Mouse (Mus musculus) heart, postnatal 25 days (tissue): ENCODE measurements at regions not wholly inside any gene's neighbourhood (a gene's known extent, or its start where the extent isn't known, plus 50 kb on each side); places are given as distances from the start of the nearest gene placed in this dataset.

Experiments used
- DNase-seq: peaks from one replicate; pipeline ENCODE4 v3.0.0; 2022; ENCODE audit warnings: low spot score
- intact Hi-C: fragments of 180-260 bp; cut with DNase I; formaldehyde crosslinking; loops from one replicate; pipeline ENCODE4 v1.15.1; 2025

DNA sequence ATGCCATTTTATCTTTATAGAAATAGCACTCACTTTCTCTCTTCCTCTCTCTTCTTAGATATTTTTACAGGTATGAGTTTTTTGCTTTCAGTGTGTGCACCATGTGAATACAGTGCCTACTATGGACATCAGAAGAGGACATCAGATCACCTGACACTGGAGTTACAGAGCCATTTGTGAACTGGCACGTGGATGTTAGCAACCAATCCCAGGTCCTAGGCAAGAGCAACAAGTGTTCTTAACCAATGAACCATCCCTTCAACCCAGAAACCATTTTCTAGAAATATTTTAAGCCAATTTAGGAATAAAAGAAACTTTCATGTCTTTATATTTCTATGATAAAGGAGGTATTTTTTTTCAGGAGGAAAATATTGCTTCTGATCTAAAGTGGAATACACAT is 64.7 kb upstream of the Mbnl1 start:
- intact Hi-C loops: loop anchor here (5.0 kb wide), 1 partner anchor 194 kb away; no protein-coding TSS in a partner anchor

DNA sequence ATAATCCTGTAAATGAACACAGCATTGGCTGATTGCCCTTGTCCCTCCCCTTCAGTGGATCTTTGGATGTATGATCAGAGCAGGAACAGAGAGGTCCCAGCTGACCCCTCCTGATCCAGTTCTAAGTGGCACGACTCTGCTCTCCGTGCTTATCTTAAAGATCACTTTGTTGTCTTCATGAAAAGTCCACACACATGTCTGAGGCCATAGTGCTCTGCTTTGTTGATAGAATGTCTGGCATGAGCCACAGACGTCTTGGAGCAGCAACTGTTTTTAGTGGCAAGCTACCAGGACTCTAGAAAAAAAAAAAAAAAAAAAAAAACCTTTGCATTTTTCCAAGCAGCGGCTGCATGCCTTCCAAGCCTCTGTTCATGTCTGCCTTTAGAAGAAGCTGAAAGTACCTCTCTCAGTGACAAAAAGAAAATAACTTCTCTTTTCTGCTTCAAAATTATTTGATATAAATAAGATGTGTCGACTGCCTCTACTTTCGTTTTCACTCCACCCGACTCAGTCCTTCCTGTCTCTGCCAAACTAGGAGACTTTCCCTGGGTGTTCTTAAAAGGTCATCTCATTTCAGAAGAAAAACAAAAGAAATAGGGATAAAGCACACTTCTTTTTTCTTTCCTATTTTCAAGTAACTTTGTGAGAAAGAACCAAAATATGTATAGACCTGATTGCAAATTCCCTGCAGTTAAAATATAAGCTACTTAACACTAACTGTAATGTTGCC is 63.9 kb upstream of the Mbnl1 start:
- no peak for DNase-seq
- intact Hi-C loops: loop anchor here (5.0 kb wide), 1 partner anchor 194 kb away; no protein-coding TSS in a partner anchor

More for the DNA sequence above, 64.7 kb upstream of the Mbnl1 start:
- DNase-seq: no peak

DNA sequence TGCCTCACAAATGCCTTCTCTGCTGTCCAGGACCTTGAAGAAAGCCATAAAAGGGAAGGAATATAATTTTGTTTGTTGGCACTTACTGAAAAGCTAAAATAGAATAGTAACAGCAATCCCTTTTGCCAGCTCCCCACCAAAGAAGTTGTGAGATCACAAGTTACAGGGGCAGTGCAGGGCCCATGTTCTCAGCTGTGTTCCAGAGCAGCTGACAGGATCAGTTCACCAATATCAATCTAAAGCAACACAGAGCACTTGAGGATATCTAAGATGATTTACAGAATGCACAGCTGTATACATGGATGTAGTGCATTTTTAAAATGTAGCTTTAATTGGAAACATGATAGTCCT is 63.4 kb upstream of the Mbnl1 start:
- no peak for DNase-seq
- intact Hi-C loops: loop anchor here (5.0 kb wide), 1 partner anchor 193 kb away; no protein-coding TSS in a partner anchor

DNA sequence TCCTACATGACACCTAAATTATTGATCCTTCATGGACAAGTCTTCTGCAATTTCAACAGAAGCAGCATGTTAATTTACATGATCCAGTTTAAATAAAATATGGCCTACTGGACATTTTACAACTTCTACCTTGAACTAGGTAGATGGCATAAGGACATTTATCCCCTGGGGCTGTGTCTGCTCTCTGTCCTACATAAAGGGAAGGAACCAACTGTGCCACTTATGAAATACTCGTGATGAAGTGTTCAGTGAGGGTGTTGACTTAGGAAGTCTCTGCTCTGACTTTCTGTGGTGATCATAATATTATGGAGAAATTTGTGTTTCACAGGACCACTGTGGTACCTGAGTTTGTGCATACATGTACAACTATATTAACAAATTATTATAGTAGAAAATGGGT is 60.9 kb upstream of the Mbnl1 start:
- no peak for DNase-seq
- intact Hi-C loops: loop anchor here (5.0 kb wide), 1 partner anchor 91 kb away; no protein-coding TSS in a partner anchor

GRCm38 (mm10) chr3:60412206-60412605 is 60.4 kb upstream of the Mbnl1 start:
- no peak for DNase-seq
- intact Hi-C loops: loop anchor here (5.0 kb wide), 1 partner anchor 90 kb away; no protein-coding TSS in a partner anchor

- no peak for DNase-seq
- intact Hi-C loops: loop anchor here (5.0 kb wide), 1 partner anchor 89 kb away; no protein-coding TSS in a partner anchor
These were observed 58.9 kb upstream of the Mbnl1 start for GRCm38 (mm10) chr3:60413749-60414148.

- no peak for DNase-seq
- intact Hi-C loops: no loop called here
These were observed 55.6 kb upstream of the Mbnl1 start for GRCm38 (mm10) chr3:60417001-60417400.

DNA sequence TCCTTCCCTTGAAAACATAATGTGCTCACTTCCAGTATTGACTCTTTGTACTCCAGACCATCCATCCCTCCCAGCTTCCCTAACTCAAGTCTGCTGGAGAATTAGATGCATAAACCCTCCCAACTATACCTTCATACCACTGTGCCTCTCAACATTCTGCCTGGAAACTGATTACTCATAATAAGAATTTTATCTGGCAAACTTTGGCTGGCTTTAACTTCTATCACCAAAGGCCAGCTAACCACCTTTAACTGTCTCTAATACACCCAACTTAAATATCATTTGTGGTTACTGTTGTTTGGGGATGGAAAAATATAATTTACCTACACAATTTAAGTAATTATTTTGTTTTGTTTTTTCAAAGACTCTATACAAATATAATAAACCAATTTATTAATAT is 54.0 kb upstream of the Mbnl1 start:
- DNase-seq: no peak
- intact Hi-C loops: no loop called here

- intact Hi-C loops: no loop called here
- no peak for DNase-seq
These were observed 53.4 kb upstream of the Mbnl1 start for GRCm38 (mm10) chr3:60419216-60419615.
